ENCODE assay signal across 8 mouse cellular contexts in genomic region chr17:56762769-56763731, GRCm38 (mm10). TPM values are rescaled to one million over a fixed set of nuclear protein-coding genes. Genes with fewer than 3 reads are reported as not detected.
DNase-seq lines count a peak whose midpoint lies in the region; ATAC-seq and TF ChIP-seq lines count a peak whose summit lies in the region.

No protein-coding gene starts in this region.

- WGBS in cerebellum, adult 2 months, result 34% methylated on average over 27 of the region's 27 CpGs
- 41% methylated on average over 27 of the region's 27 CpGs for WGBS in intestine, embryonic 16.5 days
- WGBS in limb, embryonic 13.5 days, result 52% methylated on average over 27 of the region's 27 CpGs
- 45% methylated on average over 27 of the region's 27 CpGs for WGBS in midbrain, embryonic 15.5 days
- 36% methylated on average over 27 of the region's 27 CpGs for WGBS in stomach, postnatal 0 days

- TF ChIP-seq CTCF in cerebellum, adult 2 months (IDR thresholded peaks at IDR 0.05; ENCODE audit: borderline replicate concordance, insufficient read depth, low read depth, low read length), result peak; percentile 90
- TF ChIP-seq CTCF in stomach, postnatal 0 days (IDR thresholded peaks at IDR 0.05; ENCODE audit: low read depth), result peak; percentile 100

- H3K27ac ChIP-seq in cerebellum, adult 2 months (ENCODE audit: insufficient read depth, low read length), result peak overlapping the region; percentile 15; the same call in 1 of the 2 replicates
- H3K27ac ChIP-seq in intestine, embryonic 16.5 days (ENCODE audit: low read length), result peak overlapping the region; percentile 78
- peak overlapping the region; percentile 81; the same call in 1 of the 2 replicates for H3K27ac ChIP-seq in limb, embryonic 13.5 days
- H3K27ac ChIP-seq in midbrain, embryonic 15.5 days, result peak overlapping the region; percentile 94
- H3K27ac ChIP-seq in stomach, postnatal 0 days (replicated peaks), result peak overlapping the region; percentile 78

- H3K36me3 ChIP-seq in intestine, embryonic 16.5 days (ENCODE audit: control insufficient read depth, insufficient read depth, low read length), result peaks cover 14% of the 10 kb centered on the region
- H3K36me3 ChIP-seq in limb, embryonic 13.5 days, result peaks cover 17% of the 10 kb centered on the region
- peaks cover 10% of the 10 kb centered on the region; the same call in 1 of the 2 replicates for H3K36me3 ChIP-seq in midbrain, embryonic 15.5 days (replicated peaks)
- peaks cover 10% of the 10 kb centered on the region; the same call in 1 of the 2 replicates for H3K36me3 ChIP-seq in stomach, postnatal 0 days (ENCODE audit: control insufficient read depth, insufficient read depth, low read length)

- H3K9ac ChIP-seq in intestine, embryonic 16.5 days (ENCODE audit: low read depth, low read length), result peak overlapping the region; percentile 79; the same call in 1 of the 2 replicates
- no peak overlapping the region for H3K9ac ChIP-seq in limb, embryonic 13.5 days
- 0 out of 2 replicates have a peak overlapping the region, but pooled peaks have one; percentile 67 for H3K9ac ChIP-seq in midbrain, embryonic 15.5 days
- H3K9ac ChIP-seq in stomach, postnatal 0 days (ENCODE audit: low read length), result no peak overlapping the region

- DNase-seq in ovary, postnatal 10 days (ENCODE audit: low spot score), result peak; percentile 32
- DNase-seq in ovary, adult 18-20 months (ENCODE audit: low spot score), result no peak
- peak; percentile 69 to 70 for DNase-seq in cerebellum, adult 2 months
- peak; percentile 76 for DNase-seq in forelimb bud, embryonic 11.5 days (ENCODE audit: low read depth, low spot score)
- DNase-seq in stomach, postnatal 0 days (ENCODE audit: low spot score), result peak; percentile 63

- H3K4me2 ChIP-seq in intestine, embryonic 16.5 days (ENCODE audit: low read depth, low read length), result peak overlapping the region; percentile 79
- peak overlapping the region; percentile 75; the same call in 1 of the 2 replicates for H3K4me2 ChIP-seq in limb, embryonic 13.5 days (replicated peaks)
- peak overlapping the region; percentile 69 for H3K4me2 ChIP-seq in midbrain, embryonic 15.5 days
- peak overlapping the region; percentile 76; the same call in 1 of the 2 replicates for H3K4me2 ChIP-seq in stomach, postnatal 0 days (replicated peaks; ENCODE audit: low read depth)

- no peaks in the 10 kb centered on the region for H3K27me3 ChIP-seq in cerebellum, adult 2 months (ENCODE audit: control insufficient read depth, insufficient read depth, low read length)
- no peaks in the 10 kb centered on the region for H3K27me3 ChIP-seq in intestine, embryonic 16.5 days (replicated peaks; ENCODE audit: control insufficient read depth, insufficient read depth, low read length)
- peaks cover 2% of the 10 kb centered on the region; the same call in 1 of the 2 replicates for H3K27me3 ChIP-seq in limb, embryonic 13.5 days
- peaks cover 15% of the 10 kb centered on the region for H3K27me3 ChIP-seq in midbrain, embryonic 15.5 days (replicated peaks)
- no peaks in the 10 kb centered on the region for H3K27me3 ChIP-seq in stomach, postnatal 0 days (ENCODE audit: control insufficient read depth, insufficient read depth, low read length)

- TF ChIP-seq POLR2A in cerebellum, adult 2 months (IDR thresholded peaks at IDR 0.05; ENCODE audit: borderline replicate concordance, insufficient read depth, low read length), result no peak

- TF ChIP-seq EP300 in stomach, postnatal 0 days (optimal IDR thresholded peaks at IDR 0.05), result no peak

- no peaks in the 10 kb centered on the region for H3K9me3 ChIP-seq in intestine, embryonic 16.5 days (ENCODE audit: control insufficient read depth, low read length)
- H3K9me3 ChIP-seq in limb, embryonic 13.5 days, result no peaks in the 10 kb centered on the region
- H3K9me3 ChIP-seq in midbrain, embryonic 15.5 days, result no peaks in the 10 kb centered on the region
- H3K9me3 ChIP-seq in stomach, postnatal 0 days (ENCODE audit: control insufficient read depth, low read length), result no peaks in the 10 kb centered on the region

- peaks cover 15% of the 10 kb centered on the region for H3K4me1 ChIP-seq in cerebellum, adult 2 months (ENCODE audit: control insufficient read depth, insufficient read depth, low read length)
- H3K4me1 ChIP-seq in intestine, embryonic 16.5 days (ENCODE audit: control insufficient read depth, insufficient read depth, low read length), result peaks cover 25% of the 10 kb centered on the region
- H3K4me1 ChIP-seq in limb, embryonic 13.5 days, result peaks cover 40% of the 10 kb centered on the region
- peaks cover 30% of the 10 kb centered on the region for H3K4me1 ChIP-seq in midbrain, embryonic 15.5 days
- peaks cover 6% of the 10 kb centered on the region for H3K4me1 ChIP-seq in stomach, postnatal 0 days (replicated peaks; ENCODE audit: control insufficient read depth, insufficient read depth)

- no peak for ATAC-seq in intestine, embryonic 16.5 days
- ATAC-seq in limb, embryonic 13.5 days (ENCODE audit: low FRiP score, low read depth), result no peak
- no peak for ATAC-seq in midbrain, embryonic 15.5 days (replicated peaks)
- no peak for ATAC-seq in stomach, postnatal 0 days (ENCODE audit: low FRiP score, low TSS enrichment)

- peak overlapping the region; percentile 86 for H3K4me3 ChIP-seq in cerebellum, adult 2 months (replicated peaks; ENCODE audit: insufficient read depth, low read depth, low read length)
- H3K4me3 ChIP-seq in intestine, embryonic 16.5 days (ENCODE audit: low read length), result no peak overlapping the region
- H3K4me3 ChIP-seq in limb, embryonic 13.5 days, result no peak overlapping the region; the same call in 1 of the 2 replicates
- peak overlapping the region; percentile 50; the same call in 1 of the 2 replicates for H3K4me3 ChIP-seq in midbrain, embryonic 15.5 days
- H3K4me3 ChIP-seq in stomach, postnatal 0 days (ENCODE audit: low read depth, low read length), result no peak overlapping the region

RNA-seq across cellular contexts. Expression of gene Dus3l, which starts 1.5 kb away (rescaled TPM):
- 168 and 169 TPM in 2 replicates for polyA plus RNA-seq in cerebellum, adult 2 months (2012; rRNA removed)
- polyA plus RNA-seq in intestine, embryonic 16.5 days (2015; fragmentation: Nextera tagmentation; extraction: Ambion mirVana), result 37.6 and 40.0 TPM in 2 replicates
- polyA plus RNA-seq in limb, embryonic 13.5 days (2015; fragmentation: Nextera tagmentation; extraction: Ambion mirVana), result 47.7 and 50.5 TPM in 2 replicates
- 100.0 and 104 TPM in 2 replicates for polyA plus RNA-seq in midbrain, embryonic 15.5 days (2015; fragmentation: Nextera tagmentation; extraction: Ambion mirVana)
- 22.9 and 24.4 TPM in 2 replicates for polyA plus RNA-seq in stomach, postnatal 0 days (2015; fragmentation: Nextera tagmentation; extraction: Ambion mirVana)

RNA-seq across cellular contexts. Expression of gene Nrtn, which starts 5.7 kb away (rescaled TPM):
- polyA plus RNA-seq in cerebellum, adult 2 months (2012; rRNA removed), result 7.2 and 9.3 TPM in 2 replicates
- 7.0 and 7.9 TPM in 2 replicates for polyA plus RNA-seq in intestine, embryonic 16.5 days (2015; fragmentation: Nextera tagmentation; extraction: Ambion mirVana)
- polyA plus RNA-seq in limb, embryonic 13.5 days (2015; fragmentation: Nextera tagmentation; extraction: Ambion mirVana), result 14.1 TPM in 2 replicates
- 4.1 and 4.6 TPM in 2 replicates for polyA plus RNA-seq in midbrain, embryonic 15.5 days (2015; fragmentation: Nextera tagmentation; extraction: Ambion mirVana)
- polyA plus RNA-seq in stomach, postnatal 0 days (2015; fragmentation: Nextera tagmentation; extraction: Ambion mirVana), result 32.4 and 37.9 TPM in 2 replicates

RNA-seq across cellular contexts. Expression of gene Prr22, which starts 7.0 kb away (rescaled TPM):
- polyA plus RNA-seq in cerebellum, adult 2 months (2012; rRNA removed), result 3.0 and 3.5 TPM in 2 replicates
- polyA plus RNA-seq in intestine, embryonic 16.5 days (2015; fragmentation: Nextera tagmentation; extraction: Ambion mirVana), result 0.84 and 1.6 TPM in 2 replicates
- 1.4 and 1.5 TPM in 2 replicates for polyA plus RNA-seq in limb, embryonic 13.5 days (2015; fragmentation: Nextera tagmentation; extraction: Ambion mirVana)
- 1.4 TPM in 2 replicates for polyA plus RNA-seq in midbrain, embryonic 15.5 days (2015; fragmentation: Nextera tagmentation; extraction: Ambion mirVana)
- polyA plus RNA-seq in stomach, postnatal 0 days (2015; fragmentation: Nextera tagmentation; extraction: Ambion mirVana), result 0.38 and 0.65 TPM in 2 replicates

RNA-seq across cellular contexts. Expression of gene Vmac, which starts 45.2 kb away (rescaled TPM):
- 17.0 and 18.2 TPM in 2 replicates for polyA plus RNA-seq in cerebellum, adult 2 months (2012; rRNA removed)
- polyA plus RNA-seq in intestine, embryonic 16.5 days (2015; fragmentation: Nextera tagmentation; extraction: Ambion mirVana), result 15.7 and 16.6 TPM in 2 replicates
- polyA plus RNA-seq in limb, embryonic 13.5 days (2015; fragmentation: Nextera tagmentation; extraction: Ambion mirVana), result 20.2 and 21.3 TPM in 2 replicates
- 15.5 and 18.2 TPM in 2 replicates for polyA plus RNA-seq in midbrain, embryonic 15.5 days (2015; fragmentation: Nextera tagmentation; extraction: Ambion mirVana)
- 19.0 and 22.8 TPM in 2 replicates for polyA plus RNA-seq in stomach, postnatal 0 days (2015; fragmentation: Nextera tagmentation; extraction: Ambion mirVana)

RNA-seq across cellular contexts. Expression of gene Ndufa11, which starts 45.5 kb away (rescaled TPM):
- 518 and 557 TPM in 2 replicates for polyA plus RNA-seq in cerebellum, adult 2 months (2012; rRNA removed)
- polyA plus RNA-seq in intestine, embryonic 16.5 days (2015; fragmentation: Nextera tagmentation; extraction: Ambion mirVana), result 527 and 530 TPM in 2 replicates
- polyA plus RNA-seq in limb, embryonic 13.5 days (2015; fragmentation: Nextera tagmentation; extraction: Ambion mirVana), result 431 and 434 TPM in 2 replicates
- polyA plus RNA-seq in midbrain, embryonic 15.5 days (2015; fragmentation: Nextera tagmentation; extraction: Ambion mirVana), result 516 and 531 TPM in 2 replicates
- polyA plus RNA-seq in stomach, postnatal 0 days (2015; fragmentation: Nextera tagmentation; extraction: Ambion mirVana), result 584 and 595 TPM in 2 replicates

Comparison
In these comparisons a context has a peak if more than half of its experiments do, and no peak if none do; other contexts are left out.
1. H3K27ac ChIP-seq: peak in every context shown above with its lines; median percentile 94 in midbrain, embryonic 15.5 days; 81 in limb, embryonic 13.5 days; 78 in intestine, embryonic 16.5 days; 78 in stomach, postnatal 0 days; 15 in cerebellum, adult 2 months.
2. H3K4me3 ChIP-seq: peak in cerebellum, adult 2 months (single experiment) and midbrain, embryonic 15.5 days (single experiment); none in intestine, embryonic 16.5 days (single experiment), limb, embryonic 13.5 days (single experiment) and stomach, postnatal 0 days (single experiment).
3. H3K9ac ChIP-seq: peak in intestine, embryonic 16.5 days (single experiment) and midbrain, embryonic 15.5 days (single experiment); none in limb, embryonic 13.5 days (single experiment) and stomach, postnatal 0 days (single experiment).
4. Peak in every context shown above with its lines, with median percentiles within 50 percentile points of each other: H3K4me2 ChIP-seq.